Mouse (Mus musculus) brain, embryonic 14.5 days (tissue): ENCODE data around the gene Epn1.

Experiments
- CTCF ChIP-seq: fragments of 200-500 bp; IDR thresholded peaks from 2 replicates; pipeline ENCODE4 v1.5.1; 2012; ENCODE audit warnings: inconsistent platforms, mild to moderate bottlenecking, moderate library complexity, borderline replicate concordance; ENCODE audit not compliant: insufficient read depth, insufficient read length; ENCODE audit errors: extremely low read depth
- POLR2A ChIP-seq: fragments of 200-500 bp; IDR thresholded peaks from 2 replicates; pipeline ENCODE4 v1.6.1; 2012; ENCODE audit warnings: mild to moderate bottlenecking, inconsistent platforms, borderline replicate concordance; ENCODE audit not compliant: poor library complexity, insufficient read depth, insufficient read length, severe bottlenecking; ENCODE audit errors: extremely low read depth

GRCm38 (mm10) chr7:5061774-5062359, 18.2 kb upstream of the Epn1 start, which contains the start of gene U2af2:
- TF ChIP-seq POLR2A (peak; percentile 68), CTCF (no peak)
